Mouse (Mus musculus) c-Kit-positive CD71-negative TER-119-negative erythroid progenitor cells, embryonic 14.5 days (primary cell): ENCODE measurements at regions not wholly inside any gene's neighbourhood (a gene's known extent, or its start where the extent isn't known, plus 50 kb on each side); places are given as distances from the start of the nearest gene placed in this dataset.

ENCODE experiments used
- DNase-seq: peaks from one replicate; pipeline ENCODE4 v3.0.0-alpha.2; 2013; ENCODE audit warnings: low read depth

DNA sequence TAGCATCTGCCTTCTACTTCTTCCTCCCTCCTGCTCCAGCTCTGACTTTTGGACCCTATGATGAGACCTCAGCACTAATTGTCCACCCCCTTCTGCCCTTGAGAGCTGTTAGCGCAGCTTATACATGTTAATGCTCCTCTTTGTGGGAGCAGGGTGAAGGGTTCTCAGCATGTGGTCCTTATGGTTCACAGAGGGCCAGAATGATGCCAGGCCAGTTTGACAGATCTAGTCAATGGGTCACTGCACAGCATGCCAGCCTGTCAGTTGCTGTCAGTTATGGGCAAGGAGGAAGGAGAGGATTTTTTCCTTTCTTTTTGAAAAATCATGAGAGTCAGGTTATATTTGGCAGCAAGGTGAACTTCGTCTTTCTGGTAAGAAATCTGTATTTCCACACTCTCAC lies 68.4 kb downstream of the 4931417E11Rik start:
- DNase-seq, result no peak

DNA sequence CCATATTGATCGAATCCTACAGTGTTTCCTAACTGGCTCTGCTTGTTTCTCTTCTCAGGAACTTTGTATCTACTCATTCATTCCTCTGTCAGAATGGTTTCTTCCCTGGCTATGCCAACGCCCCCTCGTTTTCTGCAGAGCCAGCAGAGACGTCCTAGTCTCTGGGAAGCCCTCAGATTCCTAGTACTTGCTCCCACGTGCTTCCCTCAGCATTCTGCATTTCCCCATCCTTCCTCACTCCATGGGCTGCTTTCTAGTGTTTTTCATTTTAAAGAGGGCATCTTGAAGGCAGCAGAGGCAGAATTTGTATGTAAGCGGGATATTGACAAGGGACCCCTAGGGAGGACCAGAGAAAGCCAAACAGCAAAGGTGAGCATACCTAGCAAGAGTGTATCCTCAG lies 80.2 kb downstream of the 4931417E11Rik start:
- DNase-seq, result no peak

DNA sequence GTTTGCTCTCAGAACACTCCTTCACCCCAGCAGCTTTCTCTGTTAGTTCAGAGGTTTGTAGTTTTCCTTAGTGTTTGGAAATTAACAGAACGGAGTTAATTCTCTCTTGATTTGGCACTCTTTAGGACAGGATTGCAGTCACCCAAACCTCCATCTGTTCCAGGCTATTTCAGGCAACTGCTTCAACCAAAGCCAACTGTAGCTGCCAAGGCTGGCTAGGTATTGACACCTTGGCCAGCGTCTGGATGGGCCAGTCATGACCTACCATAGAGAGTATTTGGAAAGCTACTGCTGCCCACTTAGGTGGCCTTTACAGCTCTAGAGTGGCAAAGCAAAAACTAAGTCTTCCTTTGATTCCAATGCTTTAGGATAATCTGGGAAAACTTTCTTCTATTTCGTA lies 83.2 kb downstream of the 4931417E11Rik start:
- no peak for DNase-seq

DNA sequence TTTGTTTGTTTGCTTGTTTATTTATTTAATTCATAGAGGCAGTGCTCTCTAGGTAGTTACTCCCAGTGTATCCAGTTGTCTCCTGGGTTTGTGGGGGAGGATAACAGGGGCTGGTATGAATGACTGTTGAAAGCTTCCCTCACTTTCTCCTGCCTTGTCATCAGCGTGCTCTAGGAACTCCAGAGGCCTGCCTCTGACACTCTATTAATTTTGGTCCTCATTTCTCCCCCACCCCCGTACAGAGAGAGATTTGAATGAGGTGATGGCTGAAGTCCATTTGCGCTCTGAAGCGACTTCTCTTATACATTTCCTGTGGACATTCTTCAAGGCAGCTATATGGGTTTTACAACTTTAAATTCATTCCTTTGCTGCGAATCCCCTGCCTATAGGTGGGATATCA lies 89.6 kb downstream of the 4931417E11Rik start:
- no peak for DNase-seq

DNA sequence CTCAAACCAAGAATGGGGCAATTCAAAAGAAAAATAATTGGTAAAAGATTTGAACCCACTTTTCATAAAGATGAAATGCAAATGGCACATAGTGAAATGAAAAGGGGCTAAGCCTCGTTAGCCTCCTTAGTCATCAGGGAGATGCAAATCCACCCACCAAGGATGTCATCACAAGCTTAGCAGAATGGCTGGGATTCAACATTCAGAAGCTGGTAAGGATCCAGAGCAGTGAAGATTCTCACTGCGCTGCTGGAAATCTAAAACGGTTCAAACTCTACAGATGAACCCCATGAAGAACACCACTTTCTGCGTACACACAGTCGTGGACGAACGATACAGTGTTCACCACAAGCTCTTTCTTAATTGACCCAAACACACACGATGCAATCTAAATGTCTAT lies 91.6 kb downstream of the 4931417E11Rik start:
- no peak for DNase-seq

DNA sequence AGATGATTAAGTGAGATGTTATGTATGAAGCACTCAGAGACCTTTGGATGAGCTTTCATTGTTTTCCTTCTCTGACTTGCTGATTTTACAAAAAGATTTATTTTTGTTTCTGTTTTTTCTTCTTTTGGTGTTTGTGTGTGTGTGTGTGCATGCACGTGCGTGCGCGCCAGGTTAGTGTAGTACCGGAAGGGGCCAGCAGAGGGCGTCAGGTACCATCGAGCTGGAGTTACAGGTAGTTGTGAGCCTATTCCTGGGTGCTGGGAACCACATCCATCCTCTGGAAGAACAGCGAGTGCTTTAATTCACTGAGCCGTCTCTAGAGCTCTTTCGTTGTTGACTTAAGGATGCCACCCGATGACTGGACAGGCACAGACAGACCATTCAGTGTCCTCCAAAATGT lies 93.2 kb downstream of the 4931417E11Rik start:
- no peak for DNase-seq

DNA sequence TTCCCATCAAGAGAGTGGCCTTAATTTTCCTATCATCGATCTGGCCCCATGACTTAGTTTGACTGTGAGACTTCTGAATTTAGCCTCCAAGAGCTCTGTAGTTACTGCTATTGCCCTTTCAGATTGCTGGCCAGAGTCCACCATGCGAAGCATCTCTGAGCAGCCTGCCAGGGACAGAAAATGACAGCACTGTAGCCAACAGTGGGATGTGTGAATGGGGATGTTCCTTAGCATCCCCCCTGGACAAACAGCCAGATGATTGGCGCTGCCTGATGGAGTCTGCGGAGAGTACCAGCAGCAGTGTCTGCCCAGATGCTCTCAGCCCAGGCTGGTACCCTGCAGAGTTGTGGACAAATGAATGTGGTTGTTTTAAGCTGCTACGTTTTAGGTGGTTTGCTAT lies 96.6 kb downstream of the 4931417E11Rik start:
- no peak for DNase-seq

DNA sequence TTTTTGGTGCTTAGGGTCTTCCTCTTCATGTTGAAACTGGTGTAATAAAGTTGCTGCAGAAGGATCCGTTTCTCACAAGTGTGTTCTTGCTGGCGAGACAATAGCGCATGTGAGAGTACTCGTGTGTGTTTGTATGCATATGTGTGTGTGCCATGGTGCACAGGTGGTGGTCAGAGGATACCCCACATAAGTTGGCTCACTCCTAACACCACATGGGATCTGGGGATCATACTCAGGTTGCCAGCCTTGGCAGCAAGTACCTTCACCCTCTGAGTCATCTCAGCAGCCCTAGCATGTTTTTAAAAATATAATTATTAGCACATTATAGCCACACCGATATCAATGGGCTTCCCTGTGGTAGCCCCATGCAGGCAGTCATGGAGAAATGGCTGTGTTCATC lies 97.6 kb downstream of the 4931417E11Rik start:
- no peak for DNase-seq

DNA sequence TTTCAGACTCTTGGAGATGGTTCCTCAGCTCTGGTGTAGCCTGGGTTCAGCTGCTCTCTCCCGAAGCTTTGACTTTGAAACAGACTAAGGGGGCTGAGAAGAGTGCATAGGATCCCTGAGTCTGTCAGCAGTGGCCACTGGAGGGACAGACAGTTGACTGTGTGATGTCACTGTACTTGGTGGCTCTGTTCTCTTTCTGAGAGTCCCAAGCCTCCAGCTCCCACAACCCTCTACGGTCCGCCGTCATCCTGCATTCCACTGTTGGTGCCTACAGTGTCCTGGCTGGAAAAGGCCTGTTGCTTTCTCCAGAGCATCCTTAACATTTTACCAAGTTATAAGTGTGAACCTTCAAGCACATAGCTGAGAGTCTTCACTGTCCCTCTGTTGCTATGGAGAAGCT lies 98.6 kb downstream of the 4931417E11Rik start:
- no peak for DNase-seq

DNA sequence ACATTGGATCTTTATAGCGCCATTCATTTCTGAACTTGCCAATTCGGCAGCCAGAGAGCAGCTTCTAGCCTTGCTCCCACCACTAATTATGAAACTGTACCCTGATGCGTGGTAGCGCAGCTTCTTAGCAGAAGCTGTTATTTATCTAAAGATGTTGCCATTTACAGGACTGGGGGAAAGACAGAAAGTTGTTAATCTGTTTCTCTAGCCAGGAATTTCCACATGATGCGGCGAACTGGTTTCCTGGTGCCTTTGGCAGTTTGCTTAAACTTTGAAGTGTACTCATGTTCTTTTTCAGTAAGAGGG lies 100.7 kb downstream of the 4931417E11Rik start:
- DNase-seq, result no peak

DNA sequence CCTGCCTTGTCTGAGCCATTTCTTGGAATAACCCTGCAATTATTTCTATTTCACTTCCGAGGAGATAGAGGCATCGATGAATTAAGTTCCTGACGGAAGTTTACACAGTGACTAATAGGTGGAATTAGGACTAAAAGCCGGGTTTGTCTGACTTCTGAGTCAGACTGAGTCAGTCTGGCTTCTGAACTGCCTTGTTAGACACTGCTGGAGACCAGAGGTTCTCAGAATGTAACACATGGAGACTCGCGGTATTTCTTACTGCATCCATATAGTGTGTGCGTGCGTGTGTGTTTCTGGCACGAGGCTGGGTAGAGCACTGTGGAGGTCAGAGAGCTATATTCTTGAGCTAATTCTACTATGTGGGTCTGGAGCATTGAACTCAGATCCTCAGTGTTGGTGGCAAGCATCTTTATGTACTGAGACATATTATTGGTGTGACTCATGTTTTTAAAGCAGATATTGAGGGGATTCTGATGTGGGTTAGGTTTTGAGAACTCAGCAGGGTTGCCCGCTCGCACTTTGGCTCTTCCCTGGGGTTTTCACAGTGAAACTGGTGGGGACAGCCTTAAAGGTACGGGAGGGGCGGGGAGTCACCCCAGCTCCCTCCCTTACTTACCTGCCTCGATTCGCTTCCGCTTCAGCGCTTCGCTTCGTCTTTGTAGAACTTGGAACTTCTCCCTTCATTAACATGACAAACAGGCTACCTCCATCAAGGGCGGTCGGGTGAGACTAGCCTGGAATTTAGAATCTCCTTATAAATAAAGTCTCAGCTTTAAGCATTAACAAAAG lies 101.2 kb downstream of the 4931417E11Rik start:
- DNase-seq, result no peak

DNA sequence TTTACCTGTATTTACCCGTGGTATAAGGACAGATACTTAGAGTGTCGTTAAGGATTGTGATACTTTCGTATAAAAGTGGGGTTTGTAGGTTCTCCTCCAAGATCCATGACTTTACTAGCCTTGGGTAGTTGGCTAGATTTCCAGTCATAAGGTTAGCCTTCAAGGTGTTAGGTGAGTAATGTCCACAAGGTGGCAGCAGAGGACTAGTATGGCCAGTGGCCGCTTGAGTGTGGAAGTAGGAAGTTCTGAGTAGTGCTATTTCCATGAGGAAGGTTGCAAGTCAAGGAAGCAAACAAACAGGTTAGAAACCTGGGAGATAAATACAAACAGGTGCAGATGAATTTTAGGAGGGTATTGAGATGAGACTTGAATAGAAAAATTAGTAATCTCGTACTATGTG lies 101.9 kb downstream of the 4931417E11Rik start:
- peak; percentile 65 for DNase-seq

DNA sequence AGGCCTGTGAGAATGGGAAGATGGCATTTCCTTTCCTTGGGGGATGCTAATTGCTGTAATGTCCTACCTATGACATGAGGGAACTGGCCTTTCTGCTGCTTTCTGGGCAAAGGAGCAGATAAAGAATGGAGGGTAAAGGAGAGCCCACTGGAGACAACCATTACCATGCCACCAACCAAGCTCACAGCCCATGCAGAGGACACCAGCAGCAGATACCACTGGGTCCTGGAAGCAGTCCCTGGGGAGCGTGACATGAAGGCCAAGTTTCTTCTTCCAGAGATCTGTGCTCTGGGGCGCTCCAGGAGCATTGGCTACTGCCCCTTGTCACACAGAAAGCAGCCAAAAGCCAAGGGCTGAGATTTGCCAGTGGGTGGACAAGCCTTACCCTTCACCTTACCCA lies 102.8 kb downstream of the 4931417E11Rik start:
- DNase-seq, result no peak

DNA sequence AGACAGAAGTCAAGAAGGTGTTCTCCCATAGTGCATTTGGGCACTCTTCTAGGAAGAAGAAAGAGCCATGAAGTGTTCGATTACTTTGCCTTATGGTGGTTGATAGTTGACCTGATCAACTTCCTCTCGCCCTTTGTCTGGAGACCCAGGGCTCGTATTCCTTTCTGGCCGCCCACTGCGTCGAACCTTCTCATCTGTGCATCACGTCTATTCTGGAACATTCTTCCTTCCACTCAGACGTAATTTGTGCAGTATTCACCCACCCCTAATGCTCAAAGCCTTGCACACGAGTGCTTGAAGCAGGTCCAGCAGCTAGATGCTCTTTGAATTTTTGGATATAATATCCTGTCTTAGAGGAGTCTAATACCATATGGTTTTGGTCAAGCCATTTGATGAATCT lies 104.2 kb downstream of the 4931417E11Rik start:
- DNase-seq, result no peak

DNA sequence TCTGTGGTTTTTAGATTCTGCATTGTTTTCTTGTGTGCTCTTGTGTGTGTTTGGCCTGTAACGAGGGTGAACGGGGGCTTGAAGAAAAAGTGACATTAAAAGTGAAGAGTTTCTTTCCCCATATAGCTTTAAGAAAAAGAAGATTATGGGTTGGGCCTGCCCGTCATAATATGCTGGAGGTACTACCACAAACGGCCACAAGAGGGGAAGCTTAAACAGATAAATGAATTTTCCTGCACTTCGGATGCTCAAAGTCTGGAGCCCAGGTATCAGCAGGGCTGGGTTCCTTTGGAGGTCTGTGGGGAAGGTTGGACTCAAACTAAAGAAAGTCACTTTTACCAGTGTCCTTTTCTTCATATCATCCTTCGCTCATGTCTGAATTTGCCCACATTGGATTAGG lies 86.8 kb downstream of the Suclg1 start:
- DNase-seq, result no peak

DNA sequence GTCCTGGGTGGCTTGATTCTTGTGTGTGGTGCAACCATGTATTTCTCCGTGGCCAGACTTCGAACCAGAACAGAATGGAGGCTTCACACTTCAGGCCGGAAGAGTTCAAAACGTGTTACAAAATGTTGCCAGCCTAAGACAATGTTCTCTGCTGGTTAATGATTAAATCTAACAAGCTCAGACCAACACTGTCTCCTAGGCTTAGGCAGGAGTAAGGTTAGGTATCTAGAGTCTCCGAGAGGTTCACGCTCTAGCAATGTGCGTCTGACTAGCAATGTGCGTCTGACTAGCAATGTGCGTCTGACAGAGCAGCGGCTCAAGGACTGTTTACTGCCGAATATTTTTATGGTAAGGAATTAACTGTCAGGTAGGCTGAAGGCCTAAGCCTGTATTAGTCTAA lies 81.5 kb downstream of the Suclg1 start:
- no peak for DNase-seq
